Comparison of ENCODE assay signal across 23 mouse cellular contexts in genomic region chr1:135892233-135892632, GRCm38 (mm10). TPM values are rescaled to one million over a fixed set of nuclear protein-coding genes. Genes with fewer than 3 reads are reported as not detected.
DNase-seq lines count a peak whose midpoint lies in the region; ATAC-seq and TF ChIP-seq lines count a peak whose summit lies in the region.
"Had no signal": no experiment of that assay in that cellular context is flagged by ENCODE, and none has a peak within 500 bp of the region (broad histone marks: within the 10 kb centered on the region; RNA-seq: fewer than 3 reads in every experiment).

No protein-coding gene starts in this region.

- H3K9ac ChIP-seq in embryonic facial prominence, embryonic 13.5 days = no peak overlapping the region
- no peak overlapping the region for H3K9ac ChIP-seq in embryonic facial prominence, embryonic 15.5 days
- H3K9ac ChIP-seq: forebrain, embryonic 12.5 days; heart, embryonic 13.5 days; hindbrain, embryonic 15.5 days had no signal

- intact Hi-C loops in left cerebral cortex, adult 2 months (cut with DNase I) = no loop called here
- intact Hi-C loops in left cerebral cortex, postnatal 10 days (cut with DNase I) = no loop called here

- ATAC-seq in embryonic facial prominence, embryonic 13.5 days (ENCODE audit: insufficient number of reproducible peaks, insufficient read depth, low FRiP score, low TSS enrichment, low read depth) = no peak
- no peak for ATAC-seq in embryonic facial prominence, embryonic 15.5 days (ENCODE audit: insufficient number of reproducible peaks, low FRiP score, low TSS enrichment, low read depth)
- ATAC-seq: CD4-positive, CD25-positive, alpha-beta regulatory T cell, adult 4 months; forebrain, embryonic 16.5 days had no signal

- H3K36me3 ChIP-seq in embryonic facial prominence, embryonic 13.5 days = no peaks in the 10 kb centered on the region
- H3K36me3 ChIP-seq in embryonic facial prominence, embryonic 10.5 days (replicated peaks) = no peaks in the 10 kb centered on the region
- no peaks in the 10 kb centered on the region for H3K36me3 ChIP-seq in embryonic facial prominence, embryonic 15.5 days
- H3K36me3 ChIP-seq: forebrain, embryonic 12.5 days; G1E; heart, embryonic 13.5 days; hindbrain, embryonic 15.5 days had no signal

- no peak overlapping the region for H3K4me2 ChIP-seq in embryonic facial prominence, embryonic 13.5 days
- no peak overlapping the region for H3K4me2 ChIP-seq in embryonic facial prominence, embryonic 15.5 days (replicated peaks)
- H3K4me2 ChIP-seq: forebrain, embryonic 12.5 days; heart, embryonic 13.5 days; hindbrain, embryonic 15.5 days had no signal

- no peak overlapping the region for H3K4me3 ChIP-seq in embryonic facial prominence, embryonic 13.5 days
- no peak overlapping the region for H3K4me3 ChIP-seq in embryonic facial prominence, embryonic 10.5 days
- H3K4me3 ChIP-seq in left cerebral cortex, adult 2 months = no peak overlapping the region
- no peak overlapping the region for H3K4me3 ChIP-seq in embryonic facial prominence, embryonic 15.5 days (replicated peaks)
- H3K4me3 ChIP-seq: forebrain, embryonic 12.5 days; heart, embryonic 13.5 days; hindbrain, embryonic 15.5 days had no signal

- WGBS in embryonic facial prominence, embryonic 13.5 days = 58% methylated on average over 6 of the region's 6 CpGs
- WGBS in embryonic facial prominence, embryonic 10.5 days = 76% methylated on average over 6 of the region's 6 CpGs
- 55% methylated on average over 6 of the region's 6 CpGs for WGBS in embryonic facial prominence, embryonic 15.5 days

- no peaks in the 10 kb centered on the region for H3K9me3 ChIP-seq in embryonic facial prominence, embryonic 13.5 days
- H3K9me3 ChIP-seq in embryonic facial prominence, embryonic 10.5 days = no peaks in the 10 kb centered on the region
- no peaks in the 10 kb centered on the region for H3K9me3 ChIP-seq in embryonic facial prominence, embryonic 15.5 days (replicated peaks)
- H3K9me3 ChIP-seq: forebrain, embryonic 12.5 days; G1E; heart, embryonic 13.5 days; hindbrain, embryonic 15.5 days had no signal

- peaks cover 6% of the 10 kb centered on the region; the same call in 1 of the 2 replicates for H3K4me1 ChIP-seq in embryonic facial prominence, embryonic 13.5 days
- peaks cover 14% of the 10 kb centered on the region; the same call in 1 of the 2 replicates for H3K4me1 ChIP-seq in embryonic facial prominence, embryonic 10.5 days
- 0 out of 2 replicates have a peak, but pooled peaks cover 14% of the 10 kb centered on the region for H3K4me1 ChIP-seq in embryonic facial prominence, embryonic 15.5 days
- H3K4me1 ChIP-seq: forebrain, embryonic 12.5 days; hindbrain, embryonic 15.5 days had no signal

- no peak for DNase-seq in embryonic facial prominence, embryonic 10.5 days (ENCODE audit: low spot score)
- peak in 1 of 2 experiments; percentile 35 for DNase-seq in left cerebral cortex, adult 2 months (ENCODE audit: extremely low spot score in 1 of 2, low spot score in 2 of 2)
- no peak for DNase-seq in left cerebral cortex, postnatal 10 days (ENCODE audit: extremely low spot score in 1 of 2, low spot score in 2 of 2)
- DNase-seq in right cerebral cortex, adult 2 months (ENCODE audit: low spot score in 2 of 2) = peak; percentile 27 to 44
- DNase-seq in right cerebral cortex, postnatal 14 days = no peak
- DNase-seq in cerebellum, postnatal 10 days = no peak
- DNase-seq: adrenal gland, adult 8-10 months; B cell, adult 2 months; cerebellum, adult 11-12 months; cerebellum, adult 9-10 months; cerebellum, postnatal 36 days; gastrocnemius, postnatal 14 days; heart, postnatal 36 days had no signal

- H3K27ac ChIP-seq in embryonic facial prominence, embryonic 13.5 days = 0 out of 2 replicates have a peak overlapping the region, but pooled peaks have one; percentile 7
- H3K27ac ChIP-seq in embryonic facial prominence, embryonic 10.5 days (replicated peaks) = no peak overlapping the region
- H3K27ac ChIP-seq in left cerebral cortex, adult 2 months = peak overlapping the region; percentile 66
- H3K27ac ChIP-seq in embryonic facial prominence, embryonic 15.5 days (replicated peaks) = peak overlapping the region; percentile 68
- H3K27ac ChIP-seq: forebrain, embryonic 12.5 days; heart, embryonic 13.5 days; hindbrain, embryonic 15.5 days had no signal

- no peak for TF ChIP-seq CTCF in left cerebral cortex, adult 2 months (IDR thresholded peaks at IDR 0.05)

- no peaks in the 10 kb centered on the region for H3K27me3 ChIP-seq in embryonic facial prominence, embryonic 13.5 days
- peaks cover 6% of the 10 kb centered on the region; the same call in 1 of the 2 replicates for H3K27me3 ChIP-seq in embryonic facial prominence, embryonic 10.5 days (replicated peaks; ENCODE audit: low read depth, poor library complexity, severe bottlenecking)
- H3K27me3 ChIP-seq in embryonic facial prominence, embryonic 15.5 days = no peaks in the 10 kb centered on the region
- H3K27me3 ChIP-seq: forebrain, embryonic 12.5 days; hindbrain, embryonic 15.5 days had no signal

RNA-seq across cellular contexts. Expression of gene Pkp1, which starts 26.8 kb away (rescaled TPM):
- polyA plus RNA-seq in embryonic facial prominence, embryonic 13.5 days (2015; fragmentation: Nextera tagmentation; extraction: Ambion mirVana) = 12.4 and 14.7 TPM in 2 replicates
- 0.25 TPM in 1 of 2 replicates, not detected in the other for polyA plus RNA-seq in embryonic facial prominence, embryonic 10.5 days (2016; fragmentation: Nextera tagmentation; extraction: Ambion mirVana)
- under 1 TPM; 0.25 to 0.40 TPM for total RNA-seq in left cerebral cortex, adult 2 months (2021)
- under 1 TPM; 0.16 to 0.19 TPM for total RNA-seq in left cerebral cortex, postnatal 10 days (2021)
- 67.2 and 67.5 TPM in 2 replicates for polyA plus RNA-seq in embryonic facial prominence, embryonic 15.5 days (2015; fragmentation: Nextera tagmentation; extraction: Ambion mirVana)
- total RNA-seq: adrenal gland, postnatal 4 days; gastrocnemius, postnatal 14 days; heart, adult 8-10 months; heart, postnatal 36 days had no signal
- polyA plus RNA-seq: CD4-positive, CD25-positive, alpha-beta regulatory T cell, adult 4 months; G1E had no signal

RNA-seq across cellular contexts. Expression of gene Tnnt2, which starts 56.1 kb away (rescaled TPM):
- 12.2 and 38.0 TPM in 2 replicates for polyA plus RNA-seq in embryonic facial prominence, embryonic 13.5 days (2015; fragmentation: Nextera tagmentation; extraction: Ambion mirVana)
- 1.1 and 4.4 TPM in 2 replicates for polyA plus RNA-seq in embryonic facial prominence, embryonic 10.5 days (2016; fragmentation: Nextera tagmentation; extraction: Ambion mirVana)
- 1 to 10 TPM; 7.5 to 8.9 TPM for total RNA-seq in left cerebral cortex, adult 2 months (2021)
- 1 to 10 TPM; 2.0 to 3.3 TPM for total RNA-seq in left cerebral cortex, postnatal 10 days (2021)
- 151 and 208 TPM in 2 replicates for polyA plus RNA-seq in embryonic facial prominence, embryonic 15.5 days (2015; fragmentation: Nextera tagmentation; extraction: Ambion mirVana)
- polyA plus RNA-seq: G1E had no signal

Comparison
In these comparisons a context has a peak if more than half of its experiments do, and no peak if none do; other contexts are left out.
1. DNase-seq: peak in right cerebral cortex, adult 2 months (2 of 2); none in embryonic facial prominence, embryonic 10.5 days (single experiment), left cerebral cortex, postnatal 10 days (0 of 2), right cerebral cortex, postnatal 14 days (single experiment) and cerebellum, postnatal 10 days (0 of 2).
2. RNA of gene Pkp1, which starts 26.8 kb away (polyA plus RNA-seq): 67.2 to 67.5 TPM in embryonic facial prominence, embryonic 15.5 days and 12.4 to 14.7 TPM in embryonic facial prominence, embryonic 13.5 days; 0.25 TPM in embryonic facial prominence, embryonic 10.5 days; every median in the first group is over 10 times any median in the second.